Mouse (Mus musculus): ENCODE data around the gene Rhou.

- no peak for TF ChIP-seq CTCF (IDR thresholded peaks at IDR 0.05; ENCODE audit: insufficient read depth, low read length)
- TF ChIP-seq POLR2A (IDR thresholded peaks at IDR 0.05; ENCODE audit: borderline replicate concordance, extremely low read depth, low read depth, low read length): no peak
Measured at GRCm38 (mm10) chr8:123635671-123636070, 18.1 kb upstream of the Rhou start.

Data from lung, adult 2 months (tissue).